24 mouse cellular contexts compared by ENCODE assay signal in the genomic region with DNA sequence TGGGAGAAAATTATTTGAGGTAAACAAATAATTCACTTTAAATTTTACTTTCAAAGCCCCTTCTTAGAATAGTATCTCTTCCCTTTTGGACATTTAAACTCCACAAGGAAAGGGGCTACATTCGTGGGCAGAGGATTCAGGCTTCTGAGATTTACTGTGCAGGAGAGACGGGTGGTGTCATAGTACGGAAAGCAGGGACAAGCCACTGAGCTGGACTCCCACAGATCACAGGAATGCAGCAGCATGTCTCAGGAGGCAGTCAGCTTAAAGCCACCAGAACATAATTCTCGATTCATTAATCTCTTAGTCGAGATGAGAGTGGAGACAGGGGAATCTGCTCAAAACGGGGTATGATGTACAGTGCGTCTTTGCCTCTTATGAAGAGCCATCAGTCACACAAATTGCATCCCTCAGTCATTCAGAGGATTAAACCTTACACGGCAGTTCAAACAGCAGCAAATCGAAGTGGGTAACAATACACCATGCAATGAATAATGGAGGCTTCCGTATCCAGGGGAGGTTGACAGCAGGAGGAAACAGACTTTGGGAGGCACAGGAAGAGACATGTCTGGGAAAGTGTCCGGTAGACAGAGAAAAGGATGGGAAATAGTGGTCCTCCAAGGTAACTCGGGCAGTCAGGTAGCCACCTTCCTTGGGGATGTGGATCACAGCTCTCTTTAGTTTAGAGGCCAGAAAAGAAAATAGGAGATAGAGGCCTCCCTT.
DNase-seq lines count a peak whose midpoint lies in the region; ATAC-seq lines count a peak whose summit lies in the region.
"Had no signal": no experiment of that assay in that cellular context is flagged by ENCODE, and none has a peak within 500 bp of the region (broad histone marks: within the 10 kb centered on the region; RNA-seq: fewer than 3 reads in every experiment).

No protein-coding gene starts in this region.

- no peak overlapping the region for H3K4me3 ChIP-seq in midbrain, embryonic 12.5 days
- H3K4me3 ChIP-seq in midbrain, embryonic 10.5 days: no peak overlapping the region
- H3K4me3 ChIP-seq in embryonic facial prominence, embryonic 10.5 days: no peak overlapping the region
- no peak overlapping the region for H3K4me3 ChIP-seq in hindbrain, embryonic 11.5 days (ENCODE audit: low read depth, low read length)
- no peak overlapping the region for H3K4me3 ChIP-seq in neural tube, embryonic 14.5 days (ENCODE audit: low read depth, low read length)
- H3K4me3 ChIP-seq: heart, embryonic 12.5 days; hindbrain, embryonic 15.5 days; limb, embryonic 13.5 days; liver, embryonic 12.5 days had no signal

- no peak for ATAC-seq in midbrain, embryonic 12.5 days (ENCODE audit: low FRiP score, low read depth)
- ATAC-seq in hindbrain, embryonic 11.5 days (ENCODE audit: low FRiP score): no peak
- no peak for ATAC-seq in neural tube, embryonic 14.5 days (ENCODE audit: low read depth)
- ATAC-seq: forebrain, embryonic 16.5 days; intestine, embryonic 16.5 days; liver, embryonic 12.5 days had no signal

- H3K27ac ChIP-seq in midbrain, embryonic 12.5 days (replicated peaks): peak overlapping the region; percentile 35; the same call in 1 of the 2 replicates
- no peak overlapping the region for H3K27ac ChIP-seq in midbrain, embryonic 10.5 days (replicated peaks)
- 0 out of 2 replicates have a peak overlapping the region, but pooled peaks have one; percentile 8 for H3K27ac ChIP-seq in embryonic facial prominence, embryonic 10.5 days (replicated peaks)
- H3K27ac ChIP-seq in hindbrain, embryonic 11.5 days (ENCODE audit: low read depth, low read length): 0 out of 2 replicates have a peak overlapping the region, but pooled peaks have one; percentile 13
- H3K27ac ChIP-seq in neural tube, embryonic 14.5 days (ENCODE audit: low read depth, low read length): peak overlapping the region; percentile 55
- H3K27ac ChIP-seq: hindbrain, embryonic 15.5 days; limb, embryonic 13.5 days; liver, embryonic 12.5 days had no signal

- no peak overlapping the region for H3K9ac ChIP-seq in midbrain, embryonic 12.5 days (replicated peaks)
- no peak overlapping the region for H3K9ac ChIP-seq in hindbrain, embryonic 11.5 days (ENCODE audit: low read depth, low read length)
- H3K9ac ChIP-seq in neural tube, embryonic 14.5 days (replicated peaks; ENCODE audit: low read depth, low read length): no peak overlapping the region
- H3K9ac ChIP-seq: heart, embryonic 12.5 days; hindbrain, embryonic 15.5 days; limb, embryonic 13.5 days; liver, embryonic 12.5 days had no signal

- H3K36me3 ChIP-seq in midbrain, embryonic 12.5 days: no peaks in the 10 kb centered on the region
- H3K36me3 ChIP-seq in midbrain, embryonic 10.5 days: no peaks in the 10 kb centered on the region
- no peaks in the 10 kb centered on the region for H3K36me3 ChIP-seq in embryonic facial prominence, embryonic 10.5 days (replicated peaks)
- H3K36me3 ChIP-seq in hindbrain, embryonic 11.5 days (ENCODE audit: control insufficient read depth, insufficient read depth, low read length): no peaks in the 10 kb centered on the region
- H3K36me3 ChIP-seq in neural tube, embryonic 14.5 days (ENCODE audit: control insufficient read depth, insufficient read depth, low read length): no peaks in the 10 kb centered on the region
- H3K36me3 ChIP-seq: heart, embryonic 12.5 days; hindbrain, embryonic 15.5 days; limb, embryonic 13.5 days; liver, embryonic 12.5 days had no signal

- H3K4me2 ChIP-seq in midbrain, embryonic 12.5 days (replicated peaks): 0 out of 2 replicates have a peak overlapping the region, but pooled peaks have one; percentile 9
- no peak overlapping the region for H3K4me2 ChIP-seq in hindbrain, embryonic 11.5 days (replicated peaks; ENCODE audit: low read depth, low read length)
- no peak overlapping the region for H3K4me2 ChIP-seq in neural tube, embryonic 14.5 days (ENCODE audit: low read depth, low read length)
- H3K4me2 ChIP-seq: heart, embryonic 12.5 days; hindbrain, embryonic 15.5 days; limb, embryonic 13.5 days; liver, embryonic 12.5 days had no signal

- no peaks in the 10 kb centered on the region for H3K27me3 ChIP-seq in midbrain, embryonic 12.5 days
- H3K27me3 ChIP-seq in midbrain, embryonic 10.5 days (ENCODE audit: low read depth, poor library complexity, severe bottlenecking): no peaks in the 10 kb centered on the region
- H3K27me3 ChIP-seq in embryonic facial prominence, embryonic 10.5 days (replicated peaks; ENCODE audit: low read depth, poor library complexity, severe bottlenecking): no peaks in the 10 kb centered on the region
- H3K27me3 ChIP-seq in hindbrain, embryonic 11.5 days (ENCODE audit: control insufficient read depth, insufficient read depth, low read length): no peaks in the 10 kb centered on the region
- no peaks in the 10 kb centered on the region for H3K27me3 ChIP-seq in neural tube, embryonic 14.5 days (ENCODE audit: control insufficient read depth, insufficient read depth, low read length)
- H3K27me3 ChIP-seq: heart, embryonic 12.5 days; hindbrain, embryonic 15.5 days; limb, embryonic 13.5 days; liver, embryonic 12.5 days had no signal

- no peaks in the 10 kb centered on the region for H3K9me3 ChIP-seq in midbrain, embryonic 12.5 days
- H3K9me3 ChIP-seq in midbrain, embryonic 10.5 days (replicated peaks): no peaks in the 10 kb centered on the region
- H3K9me3 ChIP-seq in embryonic facial prominence, embryonic 10.5 days: no peaks in the 10 kb centered on the region
- no peaks in the 10 kb centered on the region for H3K9me3 ChIP-seq in hindbrain, embryonic 11.5 days (ENCODE audit: control insufficient read depth, low read length)
- no peaks in the 10 kb centered on the region for H3K9me3 ChIP-seq in neural tube, embryonic 14.5 days (ENCODE audit: control insufficient read depth, low read length)
- H3K9me3 ChIP-seq: heart, embryonic 12.5 days; hindbrain, embryonic 15.5 days; limb, embryonic 13.5 days; liver, embryonic 12.5 days had no signal

- peaks cover 6% of the 10 kb centered on the region; the same call in 1 of the 2 replicates for H3K4me1 ChIP-seq in midbrain, embryonic 12.5 days
- H3K4me1 ChIP-seq in midbrain, embryonic 10.5 days: peaks cover 19% of the 10 kb centered on the region
- H3K4me1 ChIP-seq in embryonic facial prominence, embryonic 10.5 days: peaks cover 21% of the 10 kb centered on the region
- no peaks in the 10 kb centered on the region; the same call in 1 of the 2 replicates for H3K4me1 ChIP-seq in hindbrain, embryonic 11.5 days (replicated peaks; ENCODE audit: control insufficient read depth, insufficient read depth, low read length)
- peaks cover 8% of the 10 kb centered on the region for H3K4me1 ChIP-seq in neural tube, embryonic 14.5 days (ENCODE audit: control insufficient read depth, insufficient read depth, low read length)
- H3K4me1 ChIP-seq: heart, embryonic 12.5 days; liver, embryonic 12.5 days had no signal

- no peak for DNase-seq in midbrain, embryonic 10.5 days (ENCODE audit: low spot score)
- DNase-seq in embryonic facial prominence, embryonic 10.5 days (ENCODE audit: low spot score): no peak
- no peak for DNase-seq in hindbrain, embryonic 11.5 days (ENCODE audit: low spot score)
- no peak for DNase-seq in frontal cortex, postnatal 14 days (ENCODE audit: low spot score in 2 of 2)
- DNase-seq in adipocyte (ENCODE audit: low spot score): no peak
- DNase-seq: adrenal gland, postnatal 10 days; cerebellum, adult 8-10 months; cerebellum, postnatal 36 days; gastrocnemius, postnatal 14 days; heart, adult 18-20 months; heart, postnatal 10 days; kidney, postnatal 10 days; lung, adult 18-20 months; lung, postnatal 10 days; right cerebral cortex, postnatal 4 days; thymus, postnatal 25 days had no signal

- 26% methylated on average over 12 of the region's 12 CpGs for WGBS in midbrain, embryonic 12.5 days
- WGBS in midbrain, embryonic 10.5 days: 51% methylated on average over 12 of the region's 12 CpGs
- 59% methylated on average over 12 of the region's 12 CpGs for WGBS in embryonic facial prominence, embryonic 10.5 days
- WGBS in hindbrain, embryonic 11.5 days: 55% methylated on average over 12 of the region's 12 CpGs
- 31% methylated on average over 12 of the region's 12 CpGs for WGBS in neural tube, embryonic 14.5 days
